Mouse (Mus musculus) urinary bladder, adult 2 months (tissue): ENCODE results near the gene Tro. TPM values are rescaled to one million over a fixed set of nuclear protein-coding genes. Genes with fewer than 3 reads are reported as not detected.

Experiments used
- DNase-seq: peaks from one replicate; pipeline ENCODE4 v3.0.0; 2022; ENCODE audit warnings: low spot score
- polyA plus RNA-seq: library from polyadenylated mRNA; depleted of rRNA; stranded (reverse); fragments of >200 nt; gene quantifications from 2 replicates; pipeline ENCODE4 v1.2.3, GENCODE M21; 2012; rRNA removed

Tro gene
- polyA plus RNA-seq, result 1.3 TPM in 2 replicates

- no peak for DNase-seq
These were observed at the start of gene Tro for GRCm38 (mm10) chrX:150656908-150657796. Gene Tro, minus strand, starts transcription at chrX:150657583.

- DNase-seq, result no peak
These were observed 20.1 kb upstream of the Tro start for GRCm38 (mm10) chrX:150677505-150677904.

- no peak for DNase-seq
These were observed 5.4 kb upstream of the Tro start for GRCm38 (mm10) chrX:150662809-150663208.

- DNase-seq, result no peak
These were observed 375 bp upstream of the Tro start for GRCm38 (mm10) chrX:150657797-150658118.

- no peak for DNase-seq
These were observed 1.1 kb downstream of the Tro start for GRCm38 (mm10) chrX:150656122-150656907.

GRCm38 (mm10) chrX:150636421-150636820 is 21.0 kb downstream of the Tro start:
- no peak for DNase-seq

- no peak for DNase-seq
These were observed 58.5 kb downstream of the Tro start for GRCm38 (mm10) chrX:150598882-150599281.

Other genes starting within 250 kb of the Tro start
- gene Tmem29, start 198.4 kb downstream of the Tro start, polyA plus RNA-seq, result 28.3 and 29.7 TPM in 2 replicates
- 0.80 and 1.4 TPM in 2 replicates for gene Alas2, start 110.2 kb downstream of the Tro start, polyA plus RNA-seq
- 4.6 and 6.8 TPM in 2 replicates for gene Pfkfb1, start 69.4 kb downstream of the Tro start, polyA plus RNA-seq
- gene Apex2, start 67.7 kb downstream of the Tro start, polyA plus RNA-seq, result 6.5 and 7.1 TPM in 2 replicates
- gene Maged2, start 156.8 kb upstream of the Tro start, polyA plus RNA-seq, result 55.3 and 57.0 TPM in 2 replicates